ENCODE assay signal across 27 mouse cellular contexts in genomic region chr2:145680141-145680540, GRCm38 (mm10). TPM values are rescaled to one million over a fixed set of nuclear protein-coding genes. Genes with fewer than 3 reads are reported as not detected.
A peak's percentile ranks its signal among the peaks of the same experiment; 100 is the strongest.
DNase-seq lines count a peak whose midpoint lies in the region; ATAC-seq lines count a peak whose summit lies in the region.
"Had no signal": no experiment of that assay in that cellular context is flagged by ENCODE, and none has a peak within 500 bp of the region (broad histone marks: within the 10 kb centered on the region; RNA-seq: fewer than 3 reads in every experiment).

No protein-coding gene starts in this region.

- H3K9ac ChIP-seq in intestine, embryonic 16.5 days (ENCODE audit: low read depth, low read length): no peak overlapping the region
- H3K9ac ChIP-seq in intestine, embryonic 15.5 days: no peak overlapping the region
- no peak overlapping the region for H3K9ac ChIP-seq in kidney, embryonic 16.5 days (replicated peaks; ENCODE audit: low read length)
- H3K9ac ChIP-seq in lung, embryonic 15.5 days: no peak overlapping the region
- H3K9ac ChIP-seq: embryonic facial prominence, embryonic 15.5 days; forebrain, embryonic 12.5 days; forebrain, postnatal 0 days; heart, embryonic 13.5 days; hindbrain, embryonic 15.5 days; limb, embryonic 15.5 days; liver, embryonic 15.5 days; stomach, embryonic 15.5 days had no signal

- ATAC-seq in intestine, embryonic 16.5 days: no peak
- ATAC-seq in intestine, embryonic 15.5 days: no peak
- ATAC-seq in kidney, embryonic 16.5 days (ENCODE audit: low FRiP score, low TSS enrichment): no peak
- no peak for ATAC-seq in lung, embryonic 15.5 days (ENCODE audit: borderline replicate concordance, extremely low read depth, low FRiP score, low TSS enrichment)
- ATAC-seq: forebrain, postnatal 0 days; inflammation-experienced regulatory T-cells, adult 6 months had no signal

- H3K9me3 ChIP-seq in intestine, embryonic 16.5 days (ENCODE audit: control insufficient read depth, low read length): no peaks in the 10 kb centered on the region
- no peaks in the 10 kb centered on the region for H3K9me3 ChIP-seq in intestine, embryonic 15.5 days
- H3K9me3 ChIP-seq in kidney, embryonic 16.5 days (ENCODE audit: low read length): peaks cover 8% of the 10 kb centered on the region
- no peaks in the 10 kb centered on the region for H3K9me3 ChIP-seq in lung, embryonic 15.5 days
- H3K9me3 ChIP-seq in midbrain, embryonic 10.5 days (replicated peaks): no peaks in the 10 kb centered on the region
- H3K9me3 ChIP-seq: embryonic facial prominence, embryonic 15.5 days; forebrain, embryonic 12.5 days; heart, embryonic 13.5 days; hindbrain, embryonic 15.5 days; limb, embryonic 15.5 days; liver, embryonic 15.5 days; stomach, embryonic 15.5 days had no signal

- H3K36me3 ChIP-seq in intestine, embryonic 16.5 days (ENCODE audit: control insufficient read depth, insufficient read depth, low read length): no peaks in the 10 kb centered on the region
- no peaks in the 10 kb centered on the region for H3K36me3 ChIP-seq in intestine, embryonic 15.5 days
- peaks cover 7% of the 10 kb centered on the region; the same call in 1 of the 2 replicates for H3K36me3 ChIP-seq in kidney, embryonic 16.5 days (ENCODE audit: insufficient read depth, low read length)
- no peaks in the 10 kb centered on the region for H3K36me3 ChIP-seq in lung, embryonic 15.5 days
- H3K36me3 ChIP-seq in midbrain, embryonic 10.5 days: no peaks in the 10 kb centered on the region
- H3K36me3 ChIP-seq: embryonic facial prominence, embryonic 15.5 days; forebrain, embryonic 12.5 days; hindbrain, embryonic 10.5 days; hindbrain, embryonic 15.5 days; limb, embryonic 15.5 days; liver, embryonic 15.5 days; stomach, embryonic 15.5 days had no signal

- 75% methylated on average over 2 of the region's 2 CpGs for WGBS in intestine, embryonic 16.5 days
- 67% methylated on average over 2 of the region's 2 CpGs for WGBS in intestine, embryonic 15.5 days
- WGBS in kidney, embryonic 16.5 days: 29% methylated on average over 2 of the region's 2 CpGs
- 47% methylated on average over 2 of the region's 2 CpGs for WGBS in lung, embryonic 15.5 days
- 89% methylated on average over 2 of the region's 2 CpGs for WGBS in midbrain, embryonic 10.5 days

- no peak for DNase-seq in kidney, postnatal 10 days
- no peak for DNase-seq in lung, postnatal 14 days
- no peak for DNase-seq in midbrain, embryonic 10.5 days (ENCODE audit: low spot score)
- no peak for DNase-seq in spleen, postnatal 36 days (ENCODE audit: low spot score in 2 of 2)
- DNase-seq: adrenal gland, postnatal 14 days; cerebellum, adult 11 months; cerebellum, adult 9-11 months; forebrain, postnatal 0 days; heart, postnatal 10 days; midbrain, embryonic 14.5 days; thymus, adult 18-20 months; thymus, postnatal 25 days had no signal

- peaks cover 28% of the 10 kb centered on the region for H3K4me1 ChIP-seq in intestine, embryonic 16.5 days (ENCODE audit: control insufficient read depth, insufficient read depth, low read length)
- H3K4me1 ChIP-seq in intestine, embryonic 15.5 days (replicated peaks): peaks cover 28% of the 10 kb centered on the region
- peaks cover 79% of the 10 kb centered on the region for H3K4me1 ChIP-seq in kidney, embryonic 16.5 days (ENCODE audit: insufficient read depth, low read length)
- peaks cover 66% of the 10 kb centered on the region for H3K4me1 ChIP-seq in lung, embryonic 15.5 days
- H3K4me1 ChIP-seq in midbrain, embryonic 10.5 days: peaks cover 11% of the 10 kb centered on the region

- no peaks in the 10 kb centered on the region for H3K27me3 ChIP-seq in intestine, embryonic 16.5 days (replicated peaks; ENCODE audit: control insufficient read depth, insufficient read depth, low read length)
- H3K27me3 ChIP-seq in intestine, embryonic 15.5 days (replicated peaks): no peaks in the 10 kb centered on the region
- H3K27me3 ChIP-seq in kidney, embryonic 16.5 days (ENCODE audit: insufficient read depth, low read length): no peaks in the 10 kb centered on the region
- H3K27me3 ChIP-seq in lung, embryonic 15.5 days: no peaks in the 10 kb centered on the region
- H3K27me3 ChIP-seq in midbrain, embryonic 10.5 days (ENCODE audit: low read depth, poor library complexity, severe bottlenecking): peaks cover 13% of the 10 kb centered on the region; the same call in 1 of the 2 replicates
- H3K27me3 ChIP-seq: embryonic facial prominence, embryonic 15.5 days; forebrain, embryonic 12.5 days; heart, embryonic 13.5 days; hindbrain, embryonic 15.5 days; limb, embryonic 15.5 days; stomach, embryonic 15.5 days had no signal

- no peak overlapping the region for H3K4me3 ChIP-seq in intestine, embryonic 16.5 days (ENCODE audit: low read length)
- no peak overlapping the region for H3K4me3 ChIP-seq in intestine, embryonic 15.5 days (replicated peaks)
- H3K4me3 ChIP-seq in kidney, embryonic 16.5 days (ENCODE audit: low read length): no peak overlapping the region
- H3K4me3 ChIP-seq in lung, embryonic 15.5 days: no peak overlapping the region
- H3K4me3 ChIP-seq in midbrain, embryonic 10.5 days: no peak overlapping the region
- H3K4me3 ChIP-seq: embryonic facial prominence, embryonic 15.5 days; forebrain, embryonic 12.5 days; heart, embryonic 13.5 days; hindbrain, embryonic 10.5 days; hindbrain, embryonic 15.5 days; layer of hippocampus, adult 2 months; limb, embryonic 15.5 days; liver, embryonic 15.5 days; stomach, embryonic 15.5 days had no signal

- no peak overlapping the region for H3K4me2 ChIP-seq in intestine, embryonic 16.5 days (ENCODE audit: low read depth, low read length)
- no peak overlapping the region for H3K4me2 ChIP-seq in intestine, embryonic 15.5 days (replicated peaks)
- H3K4me2 ChIP-seq in kidney, embryonic 16.5 days (replicated peaks; ENCODE audit: low read depth, low read length): no peak overlapping the region
- no peak overlapping the region for H3K4me2 ChIP-seq in lung, embryonic 15.5 days
- H3K4me2 ChIP-seq: embryonic facial prominence, embryonic 15.5 days; forebrain, embryonic 12.5 days; heart, embryonic 13.5 days; hindbrain, embryonic 15.5 days; limb, embryonic 15.5 days; liver, embryonic 15.5 days; stomach, embryonic 15.5 days had no signal

- H3K27ac ChIP-seq in intestine, embryonic 16.5 days (ENCODE audit: low read length): peak overlapping the region; percentile 67; the same call in 1 of the 2 replicates
- H3K27ac ChIP-seq in intestine, embryonic 15.5 days: no peak overlapping the region
- peak overlapping the region; percentile 61; the same call in 1 of the 2 replicates for H3K27ac ChIP-seq in kidney, embryonic 16.5 days (ENCODE audit: low read length)
- peak overlapping the region; percentile 44; the same call in 1 of the 2 replicates for H3K27ac ChIP-seq in lung, embryonic 15.5 days
- H3K27ac ChIP-seq in midbrain, embryonic 10.5 days (replicated peaks): no peak overlapping the region
- H3K27ac ChIP-seq: embryonic facial prominence, embryonic 15.5 days; forebrain, embryonic 12.5 days; heart, embryonic 13.5 days; hindbrain, embryonic 10.5 days; hindbrain, embryonic 15.5 days; layer of hippocampus, adult 2 months; limb, embryonic 15.5 days; liver, embryonic 15.5 days; macrophage had no signal

RNA-seq across cellular contexts. Expression of gene Rin2, which starts 5.1 kb away (rescaled TPM):
- 16.0 and 16.9 TPM in 2 replicates for polyA plus RNA-seq in intestine, embryonic 16.5 days (2015; fragmentation: Nextera tagmentation; extraction: Ambion mirVana)
- 18.2 and 18.6 TPM in 2 replicates for polyA plus RNA-seq in intestine, embryonic 15.5 days (2015; fragmentation: Nextera tagmentation; extraction: Ambion mirVana)
- 32.5 and 37.7 TPM in 2 replicates for polyA plus RNA-seq in kidney, embryonic 16.5 days (2015; fragmentation: Nextera tagmentation; extraction: Ambion mirVana)
- 28.4 and 28.9 TPM in 2 replicates for polyA plus RNA-seq in lung, embryonic 15.5 days (2015; fragmentation: Nextera tagmentation; extraction: Ambion mirVana)
- 10.6 and 11.5 TPM in 2 replicates for polyA plus RNA-seq in midbrain, embryonic 10.5 days (2016; fragmentation: Nextera tagmentation; extraction: Ambion mirVana)

Comparison
In these comparisons a context has a peak if more than half of its experiments do, and no peak if none do; other contexts are left out.
1. H3K27ac ChIP-seq: peak in intestine, embryonic 16.5 days (single experiment), kidney, embryonic 16.5 days (single experiment) and lung, embryonic 15.5 days (single experiment); none in intestine, embryonic 15.5 days (single experiment) and midbrain, embryonic 10.5 days (single experiment).